Mouse (Mus musculus): ENCODE measurements around the gene Alpk1. TPM values are rescaled to one million over a fixed set of nuclear protein-coding genes. Genes with fewer than 3 reads are reported as not detected.
"Not testable (repeated sequence)": the region's sequence is repeated elsewhere in the genome, so short reads cannot be mapped to it uniquely, and the experiment has no call there.

Alpk1 gene
- total RNA-seq, 2 experiments from 2014 or later, result 5.8 to 6.1 TPM

DNA sequence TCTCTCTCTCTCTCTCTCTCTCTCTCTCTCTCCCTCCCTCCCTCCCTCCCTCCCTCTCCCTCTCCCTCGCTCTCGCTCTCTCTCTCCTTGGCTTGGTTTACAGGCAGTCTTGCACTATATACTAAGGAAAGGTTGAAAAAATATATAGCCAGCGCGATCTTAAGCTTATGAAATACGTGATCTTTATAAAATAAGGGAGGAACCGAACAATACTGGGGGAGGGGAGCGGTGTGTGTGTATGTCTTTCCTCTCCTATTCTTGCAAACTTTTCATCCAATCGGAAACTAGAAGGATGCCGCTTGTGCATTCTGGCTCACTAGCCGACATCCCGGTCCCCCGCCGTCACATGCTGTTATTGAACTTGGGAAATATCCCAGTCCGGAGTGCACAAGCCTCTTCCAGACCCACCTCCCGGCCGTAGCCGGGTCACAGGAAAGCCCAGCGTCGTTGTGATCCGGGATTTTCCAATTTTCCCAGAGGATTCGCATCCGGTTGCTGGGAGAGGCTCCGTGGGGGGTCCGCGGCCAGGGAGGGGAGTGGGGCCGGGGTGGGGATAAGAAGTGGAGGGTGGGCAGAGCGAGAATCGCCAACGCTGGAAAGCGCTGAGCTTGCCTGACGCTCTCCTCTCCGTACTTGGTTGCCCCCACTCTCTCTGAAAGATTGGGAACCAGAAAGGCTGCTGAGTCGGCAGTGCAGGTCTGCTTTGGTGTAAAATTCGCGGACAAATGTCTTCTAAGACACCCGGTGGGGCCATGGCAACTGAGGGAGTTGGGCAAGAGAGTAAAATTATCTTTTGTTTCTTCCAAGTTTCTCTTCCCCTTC lies 10.1 kb upstream of the Alpk1 start:
- DNase-seq (ENCODE audit: low spot score in 2 of 2), result no peak

DNA sequence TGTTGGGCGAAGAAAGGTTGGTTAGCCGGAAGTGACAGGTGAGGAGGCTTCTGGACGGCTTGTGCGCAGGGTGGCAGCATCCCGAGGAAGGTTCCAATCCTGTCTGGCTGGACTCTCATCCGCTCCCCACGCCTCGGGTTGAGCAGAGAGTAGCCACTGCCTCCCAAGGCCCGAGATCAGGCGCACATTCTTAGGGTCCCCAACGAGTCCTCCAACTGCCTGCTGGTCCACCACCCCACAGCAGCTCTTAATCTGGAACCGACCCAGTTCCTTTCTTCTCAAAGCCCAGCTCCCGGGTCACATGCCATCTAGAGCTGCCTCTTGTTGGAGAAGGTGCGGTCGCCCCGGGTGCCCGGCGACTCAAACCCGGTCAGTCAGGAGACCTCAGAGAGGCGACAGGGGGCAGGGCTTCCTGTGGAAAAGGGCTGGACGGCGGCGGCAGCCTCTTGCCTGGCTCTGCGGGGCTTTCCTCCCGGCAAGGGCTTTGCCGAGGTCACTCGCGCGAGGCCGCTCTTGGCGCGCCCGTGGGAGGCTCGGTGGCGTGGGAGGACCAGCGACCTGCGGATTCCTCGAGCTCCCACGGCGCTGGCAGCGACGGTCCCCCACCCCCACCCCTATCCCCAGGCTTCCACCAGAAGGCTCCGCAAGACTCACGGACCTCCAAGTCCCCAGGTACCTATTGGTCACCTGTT lies 9.3 kb upstream of the Alpk1 start, which contains the start of gene Tifa:
TSS of gene Tifa (plus strand) at position 306 of the 692 bp plus-strand sequence.
- DNase-seq (ENCODE audit: low spot score in 2 of 2), result peak; percentile 17 to 37

DNA sequence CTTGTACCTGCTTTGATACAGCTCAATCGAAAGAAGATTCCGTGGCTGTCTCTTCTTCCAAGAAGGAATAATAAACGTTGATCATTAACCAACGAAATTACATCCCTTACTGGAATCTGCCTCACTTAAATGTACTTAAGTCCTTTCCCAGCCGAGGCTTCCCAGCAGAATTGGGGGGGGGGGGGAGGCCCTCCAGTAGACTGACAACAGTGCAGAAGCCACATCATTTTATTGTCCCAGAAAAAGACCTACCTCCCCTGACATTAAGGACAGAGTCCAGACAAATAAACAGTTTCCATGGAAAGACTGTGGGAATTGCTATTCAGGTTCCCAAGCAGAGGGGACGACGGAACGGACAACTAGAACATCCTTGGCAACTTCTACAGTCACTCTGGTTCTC lies 8.6 kb upstream of the Alpk1 start:
- no peak for DNase-seq (ENCODE audit: low spot score in 2 of 2)

DNA sequence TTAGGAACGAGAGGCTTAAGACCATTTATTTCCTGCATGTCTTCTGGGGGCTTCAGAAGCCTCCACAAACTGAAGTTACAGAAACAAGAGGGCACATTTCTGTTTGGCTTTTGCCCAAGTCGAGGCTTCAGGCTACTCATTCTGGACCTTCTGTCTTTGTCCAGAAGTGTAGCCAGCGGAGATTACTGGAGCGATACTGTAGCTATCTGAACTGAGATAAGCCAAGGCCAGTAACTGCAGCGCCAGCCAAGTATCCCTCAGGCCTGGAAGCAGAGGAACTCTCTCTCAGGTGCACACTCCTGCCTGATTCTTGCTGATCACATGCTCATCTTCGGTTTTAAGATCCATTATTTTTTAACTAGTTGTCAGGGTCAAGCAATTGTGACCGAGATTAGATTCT lies 7.7 kb upstream of the Alpk1 start:
- no peak for DNase-seq (ENCODE audit: low spot score in 2 of 2)

DNA sequence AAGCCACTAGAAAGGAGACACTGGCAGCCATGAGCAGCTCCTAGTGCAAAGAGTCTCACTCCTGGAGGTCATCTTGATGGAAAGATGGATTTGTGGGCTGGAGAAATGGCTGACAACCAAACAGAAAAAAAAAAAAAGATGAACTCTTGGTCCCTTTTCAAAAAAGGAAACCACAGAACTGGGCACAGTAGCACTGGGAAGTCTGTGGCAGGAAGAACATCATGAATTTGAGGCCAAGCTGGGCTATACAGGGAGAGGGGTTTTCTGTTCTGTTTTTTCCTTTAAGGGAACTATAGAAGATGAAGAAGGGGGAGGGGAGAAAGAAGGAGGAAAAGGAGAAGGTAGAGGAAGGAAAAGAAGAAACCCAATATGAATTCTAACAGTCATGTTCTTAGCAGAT lies 6.7 kb upstream of the Alpk1 start:
- no peak for DNase-seq (ENCODE audit: low spot score in 2 of 2)

DNA sequence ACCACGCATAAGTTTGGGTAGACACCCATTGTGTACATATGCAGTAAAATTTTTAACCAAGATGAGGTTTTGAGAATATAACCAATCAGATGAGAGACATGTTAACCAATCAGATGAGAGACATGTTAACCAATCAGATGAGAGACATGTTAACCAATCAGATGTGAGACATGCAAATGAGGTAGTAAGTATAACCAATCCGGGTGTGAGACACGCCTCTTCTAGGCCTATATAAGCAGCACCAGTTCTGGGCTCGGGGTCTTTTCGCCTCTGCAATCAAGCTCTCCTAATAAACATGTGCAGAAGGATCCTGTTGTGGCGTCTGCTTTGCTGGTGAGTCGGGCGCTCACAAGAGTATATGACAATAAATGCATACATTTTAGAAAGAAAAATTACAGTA lies 3.4 kb upstream of the Alpk1 start:
- DNase-seq (ENCODE audit: low spot score in 2 of 2), result not testable (repeated sequence)

DNA sequence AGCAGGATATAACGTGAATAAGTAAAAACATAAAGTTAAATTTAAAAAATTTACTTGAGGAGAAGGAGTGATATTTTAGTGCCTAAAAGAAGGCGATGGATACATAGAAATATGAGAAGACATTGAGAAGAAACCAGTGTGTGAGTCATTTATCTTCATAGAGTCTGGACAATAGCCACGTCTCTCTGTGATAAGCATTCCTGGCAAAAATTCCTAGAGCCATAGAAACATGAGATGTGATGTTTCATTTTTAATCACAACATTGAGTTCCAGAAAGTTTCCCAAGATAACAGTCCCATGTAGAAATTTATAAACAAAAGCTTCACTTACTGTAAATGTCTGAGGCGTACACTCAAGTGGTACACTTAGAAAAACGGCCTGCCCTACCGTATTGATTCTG lies 2.6 kb upstream of the Alpk1 start:
- DNase-seq (ENCODE audit: low spot score in 2 of 2), result no peak

DNA sequence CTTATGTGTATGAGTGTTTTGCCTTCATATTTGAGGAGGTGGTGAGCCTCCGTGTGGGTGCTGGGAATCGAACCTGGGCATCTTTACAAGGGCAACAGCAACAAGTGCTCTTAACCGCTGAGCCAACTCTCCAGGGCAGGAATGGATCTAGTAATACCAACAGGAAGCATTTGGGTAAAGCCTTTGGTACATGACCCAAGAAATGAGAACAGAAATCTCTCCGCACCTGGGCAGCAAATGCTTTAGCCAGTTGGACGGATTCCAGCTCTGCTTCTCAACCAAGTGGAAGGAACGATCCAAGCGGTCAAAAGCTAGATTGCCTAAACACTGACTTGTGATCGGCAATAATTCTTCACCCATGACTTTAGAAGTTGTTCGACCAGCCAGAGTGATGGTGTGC lies 594 bp upstream of the Alpk1 start:
- DNase-seq (ENCODE audit: low spot score in 2 of 2), result no peak

DNA sequence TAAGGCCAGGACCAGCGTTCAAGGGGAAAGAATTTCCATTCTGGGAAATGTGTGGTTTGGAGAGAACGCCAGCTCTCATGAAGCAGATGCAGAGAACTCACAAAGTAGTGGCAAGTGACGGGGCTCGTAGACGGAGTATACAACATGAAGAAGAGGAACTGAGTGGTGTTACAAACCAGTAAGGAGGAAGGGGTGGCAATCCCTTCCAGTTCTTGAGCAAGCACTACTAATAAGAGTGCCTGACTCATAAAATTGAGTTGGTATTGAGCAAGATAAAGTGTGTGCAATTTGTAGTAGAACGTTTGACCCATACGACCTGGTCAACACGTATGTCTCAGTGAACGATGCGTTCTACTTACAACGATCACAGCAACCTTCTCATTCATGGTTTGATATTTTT lies 11.2 kb downstream of the Alpk1 start:
- no peak for DNase-seq (ENCODE audit: low spot score in 2 of 2)

DNA sequence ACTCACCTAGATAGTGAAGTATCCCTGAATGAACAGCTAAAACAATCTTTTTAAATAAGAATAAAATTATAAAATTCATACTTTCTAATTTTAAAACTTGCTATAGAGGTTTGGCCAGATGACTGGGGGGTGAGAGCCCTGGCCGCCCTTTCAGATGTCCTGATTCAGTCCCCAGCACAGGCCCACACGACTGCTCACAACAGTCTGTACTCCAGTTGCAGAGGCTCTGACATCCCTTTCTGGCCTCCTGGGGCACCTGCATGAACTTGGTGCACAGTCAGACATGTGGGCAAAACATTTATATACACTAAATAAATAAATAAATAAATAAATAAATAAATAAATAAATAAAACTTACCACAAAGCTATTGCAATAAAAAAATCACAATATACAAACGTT lies 14.4 kb downstream of the Alpk1 start:
- DNase-seq (ENCODE audit: low spot score in 2 of 2), result no peak

DNA sequence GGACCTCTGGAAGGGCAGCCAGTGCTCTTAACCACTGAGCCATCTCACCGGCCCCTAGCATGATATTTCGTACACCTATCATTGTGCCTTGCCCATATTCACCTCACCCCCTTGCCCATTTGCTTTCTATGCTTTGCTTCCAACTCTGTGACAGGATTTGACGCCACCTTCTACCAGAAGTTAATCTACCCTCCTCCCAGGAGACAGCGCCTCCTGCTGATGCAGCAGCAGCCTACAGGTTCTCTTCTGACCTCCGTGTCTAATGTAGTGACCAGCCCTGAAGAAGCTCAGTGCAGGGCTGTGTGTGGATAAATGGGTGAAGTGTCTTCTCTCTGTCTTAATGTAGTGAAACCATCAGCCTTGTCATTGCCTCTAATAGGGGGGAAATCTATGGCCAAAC lies 15.8 kb downstream of the Alpk1 start:
- DNase-seq (ENCODE audit: low spot score in 2 of 2), result no peak

DNA sequence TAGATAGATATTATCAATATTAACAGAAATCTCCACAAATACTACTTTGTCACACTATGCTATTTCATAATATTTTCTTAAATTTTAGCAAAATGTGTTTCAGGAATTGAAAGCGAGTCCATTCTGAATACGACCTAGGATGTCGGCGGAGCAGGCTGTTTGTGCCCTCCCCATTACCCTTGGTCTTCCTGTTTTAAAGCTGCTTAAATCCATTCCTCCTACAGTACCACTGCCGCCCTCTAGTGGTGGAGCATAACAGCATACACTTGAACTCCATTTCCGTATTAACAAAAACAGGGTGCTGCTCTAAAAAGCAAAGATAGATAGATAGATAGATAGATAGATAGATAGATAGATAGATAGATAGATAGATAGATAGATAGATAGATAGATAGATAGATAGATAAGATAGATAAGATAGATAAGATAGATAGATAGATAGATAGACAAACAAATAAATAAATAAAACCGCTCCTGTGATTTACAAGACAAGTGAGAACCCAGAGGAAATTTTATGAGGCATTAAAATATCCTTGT lies 17.2 kb downstream of the Alpk1 start:
- DNase-seq (ENCODE audit: low spot score in 2 of 2), result peak; percentile 69 to 77

DNA sequence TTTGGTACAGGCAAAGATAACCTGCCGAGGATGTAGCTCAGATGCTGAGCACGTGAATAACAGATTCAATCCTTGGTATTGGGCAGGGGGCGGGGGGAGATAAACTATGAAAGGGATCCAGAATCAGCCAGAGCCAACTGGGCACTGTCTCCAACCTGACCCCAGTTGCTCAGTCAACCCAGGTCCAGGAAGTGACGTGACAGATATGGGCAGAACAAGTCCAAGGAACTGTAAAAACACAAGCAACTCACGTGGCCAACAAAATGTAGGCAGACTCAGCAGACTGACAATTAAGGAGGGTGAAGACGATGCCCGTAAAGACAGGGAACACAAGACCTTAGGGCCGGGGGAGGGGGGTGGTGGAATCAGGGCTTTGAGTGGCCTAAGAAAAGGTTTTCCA lies 17.9 kb downstream of the Alpk1 start:
- DNase-seq (ENCODE audit: low spot score in 2 of 2), result no peak

DNA sequence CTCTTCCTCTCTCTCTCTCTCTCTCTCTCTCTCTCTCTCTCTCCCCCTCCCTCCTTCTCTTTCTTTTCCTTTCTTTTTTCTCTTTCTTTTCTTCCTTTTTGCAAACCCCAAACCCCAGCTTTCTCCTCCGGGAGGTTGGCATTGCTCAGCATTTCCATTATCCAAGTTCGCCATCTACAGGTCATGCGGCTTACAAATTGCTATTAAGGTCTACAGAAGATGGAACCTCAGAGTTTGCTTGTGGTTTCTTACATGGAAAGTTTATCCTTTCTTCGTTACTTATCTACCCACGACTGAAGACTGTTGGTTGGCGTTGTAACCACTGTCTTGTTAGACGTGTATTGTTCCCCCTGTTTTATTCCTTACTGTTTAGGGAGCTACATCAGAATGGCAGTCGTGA lies 21.1 kb downstream of the Alpk1 start:
- DNase-seq (ENCODE audit: low spot score in 2 of 2), result peak; percentile 39 to 44

DNA sequence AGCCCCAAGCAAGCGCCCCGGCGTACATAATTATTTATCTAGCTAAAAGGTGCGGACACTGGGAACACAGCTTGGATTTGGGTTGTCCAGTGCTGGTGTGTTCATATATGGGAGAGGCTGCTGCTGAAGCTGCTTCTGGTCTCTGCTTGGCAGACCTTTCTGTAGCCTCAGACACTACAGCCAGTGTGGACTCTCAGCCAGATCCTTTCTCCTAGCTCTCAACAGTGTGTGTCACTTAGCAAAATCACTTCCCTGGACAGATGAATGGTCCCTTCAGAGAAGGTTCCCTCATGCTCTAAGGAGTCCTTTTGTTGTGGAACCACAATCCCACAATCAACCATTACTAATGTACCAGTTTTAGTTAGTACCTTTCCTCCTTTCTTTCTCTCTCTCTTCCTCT lies 21.5 kb downstream of the Alpk1 start:
- DNase-seq (ENCODE audit: low spot score in 2 of 2), result no peak

DNA sequence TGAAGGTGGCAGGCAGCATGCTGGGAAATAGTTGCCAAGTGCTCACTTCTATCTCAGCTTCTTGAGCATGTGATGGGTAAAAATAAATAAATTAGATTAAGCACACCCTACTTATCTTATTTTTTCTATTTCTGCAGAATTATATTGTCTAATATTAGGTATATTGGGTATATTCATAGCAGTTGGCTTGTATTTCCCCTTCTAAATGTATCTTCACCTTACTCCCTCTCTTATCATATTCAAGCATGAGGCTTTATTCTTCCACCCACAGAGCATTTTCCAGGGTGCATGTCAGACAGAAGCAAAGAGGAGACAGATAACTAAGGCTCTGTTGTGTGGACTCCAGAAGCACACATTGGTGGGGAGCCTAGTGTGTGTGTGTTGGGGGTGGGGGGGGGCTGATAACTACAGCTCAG lies 22.4 kb downstream of the Alpk1 start:
- no peak for DNase-seq (ENCODE audit: low spot score in 2 of 2)

DNA sequence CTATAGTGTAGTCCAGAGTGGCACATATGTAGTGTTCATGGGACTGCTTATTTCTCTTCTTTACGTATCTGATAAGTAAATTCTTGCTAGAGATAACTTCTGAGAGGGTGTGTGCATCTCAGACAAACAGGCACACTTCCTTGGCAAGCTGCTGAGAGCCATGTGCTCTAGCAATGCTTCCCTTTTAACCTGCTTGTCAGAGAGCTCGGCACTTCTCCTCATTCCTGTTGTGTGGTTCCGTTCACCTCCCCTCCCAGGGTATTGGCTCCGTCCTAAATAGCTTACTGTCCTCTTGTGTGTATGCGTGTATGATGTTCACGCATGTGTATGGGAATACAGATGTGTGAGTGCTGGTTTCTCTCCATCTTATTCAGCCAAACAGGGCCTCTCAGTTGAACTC lies 23.9 kb downstream of the Alpk1 start:
- DNase-seq (ENCODE audit: low spot score in 2 of 2), result no peak

DNA sequence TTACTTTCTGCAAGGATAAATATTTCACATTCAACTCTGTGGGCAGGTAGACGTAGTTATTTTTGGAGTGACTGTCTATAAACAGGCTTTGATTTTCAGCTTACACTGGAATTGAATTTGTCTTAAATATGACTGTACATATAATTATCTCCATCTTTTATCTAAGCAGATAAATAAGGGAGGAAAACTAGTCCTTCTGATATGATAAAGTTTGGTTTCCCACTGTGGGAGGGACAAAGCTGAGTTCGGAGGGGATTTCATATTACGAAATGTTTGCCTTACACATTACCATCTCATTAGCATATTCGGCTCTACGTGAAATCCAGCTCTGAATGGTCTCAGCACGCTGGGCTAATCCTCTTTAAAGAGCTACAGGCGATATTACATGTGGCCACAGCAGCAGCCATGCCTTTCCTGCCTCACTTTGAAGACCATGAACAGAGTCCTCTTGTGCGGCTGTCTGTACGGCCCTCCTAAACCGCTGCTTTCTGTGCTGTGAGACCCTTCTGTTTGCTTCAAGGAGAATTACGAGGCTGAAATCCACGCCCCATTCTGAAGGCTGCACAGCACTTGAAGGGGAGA lies 30.3 kb downstream of the Alpk1 start:
- no peak for DNase-seq (ENCODE audit: low spot score in 2 of 2)

DNA sequence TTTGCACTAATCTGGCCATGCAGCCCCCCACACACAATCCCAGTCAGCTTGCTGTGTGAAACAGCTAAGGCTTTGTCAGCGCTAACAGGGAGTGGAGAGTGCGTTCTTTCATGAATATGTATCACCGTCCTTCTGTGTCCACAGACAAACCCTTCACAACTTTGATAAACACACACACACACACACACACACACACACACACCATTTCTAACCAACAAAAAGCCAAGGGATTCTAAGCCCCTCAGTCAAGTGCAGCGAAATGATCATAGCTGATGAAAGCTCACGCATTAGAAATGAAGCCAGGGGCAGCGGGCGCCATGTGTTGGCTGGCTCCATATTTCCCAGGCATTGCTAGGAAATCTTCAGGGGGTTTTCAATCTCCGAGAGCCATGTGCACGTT lies 31.1 kb downstream of the Alpk1 start:
- DNase-seq (ENCODE audit: low spot score in 2 of 2), result no peak

DNA sequence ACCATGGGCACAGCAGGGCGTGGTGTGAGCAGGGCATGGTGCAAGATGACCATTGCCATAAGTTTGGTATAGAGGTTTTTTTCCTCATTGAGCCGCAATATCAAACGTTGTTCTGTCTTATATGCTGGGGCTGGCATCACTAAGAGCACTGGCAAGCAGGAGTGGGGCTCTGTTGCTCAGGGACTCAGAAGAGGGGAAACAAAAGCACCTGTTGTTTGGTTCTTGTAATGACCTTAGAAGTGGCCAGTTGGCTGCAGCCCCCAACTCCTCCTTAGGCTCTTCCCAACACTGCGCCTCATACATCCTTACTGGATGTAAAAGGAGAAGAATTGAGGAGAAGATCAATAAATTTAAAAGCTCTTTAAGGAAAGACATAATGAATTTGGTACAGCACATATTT lies 31.7 kb downstream of the Alpk1 start:
- no peak for DNase-seq (ENCODE audit: low spot score in 2 of 2)

DNA sequence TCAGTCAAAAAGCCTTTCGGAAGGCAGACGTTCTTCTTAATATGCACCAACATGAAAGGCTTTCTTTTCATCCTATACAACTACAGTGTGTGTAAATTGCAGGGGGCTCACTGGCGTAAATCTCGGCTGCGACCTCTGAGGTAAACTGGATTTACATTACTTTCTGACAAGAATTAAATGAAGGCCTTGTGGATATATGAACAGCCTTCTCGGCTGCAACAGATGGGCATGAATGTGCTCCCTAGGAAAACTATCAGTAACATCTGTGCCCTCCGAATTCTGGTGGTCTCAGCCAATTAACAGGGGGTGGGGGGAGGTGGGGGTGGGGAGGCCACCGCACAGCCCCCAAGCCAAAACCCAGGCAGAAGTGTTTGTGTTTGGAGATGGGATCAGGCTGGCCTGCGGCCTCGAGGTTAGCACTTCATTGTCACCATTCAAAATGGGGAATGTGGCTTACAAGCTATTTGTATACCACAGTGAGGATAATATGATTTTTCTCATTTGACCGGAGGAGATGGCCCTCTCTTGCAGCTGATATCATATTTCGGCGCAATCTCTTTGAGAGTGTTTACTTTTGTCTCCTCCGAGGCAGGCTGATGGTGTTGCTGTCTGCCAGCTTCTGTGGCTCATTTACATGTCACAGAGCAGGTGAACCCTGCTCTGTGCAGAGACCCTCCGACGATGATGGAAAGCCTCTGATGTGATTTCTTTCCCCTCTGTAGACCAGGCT lies 34.3 kb downstream of the Alpk1 start:
- DNase-seq (ENCODE audit: low spot score in 2 of 2), result no peak
